Mouse (Mus musculus): Measurements from ENCODE around the gene Glyctk.

The Glyctk gene

DNA sequence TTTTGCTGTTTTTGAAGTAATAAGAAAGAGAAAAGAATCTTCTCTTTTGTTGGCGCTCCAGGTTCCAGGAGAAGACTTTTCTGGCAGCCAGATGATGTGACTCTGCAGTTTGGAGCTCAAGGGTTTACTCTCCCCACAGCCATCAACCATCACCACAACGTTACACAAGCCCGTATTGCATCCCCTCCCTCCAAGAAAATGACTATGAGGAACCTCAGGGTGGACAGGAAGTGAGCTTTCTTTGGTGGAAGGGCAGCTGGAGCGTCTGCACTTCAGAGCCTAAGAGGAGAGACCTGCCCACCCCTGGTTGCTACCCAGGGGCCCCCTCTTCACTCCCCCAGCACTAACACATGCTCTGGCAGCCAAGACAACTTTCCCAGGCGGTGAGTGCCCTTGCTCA lies 10.7 kb downstream of the Glyctk start:
- DNase-seq (ENCODE audit: low spot score) = no peak

DNA sequence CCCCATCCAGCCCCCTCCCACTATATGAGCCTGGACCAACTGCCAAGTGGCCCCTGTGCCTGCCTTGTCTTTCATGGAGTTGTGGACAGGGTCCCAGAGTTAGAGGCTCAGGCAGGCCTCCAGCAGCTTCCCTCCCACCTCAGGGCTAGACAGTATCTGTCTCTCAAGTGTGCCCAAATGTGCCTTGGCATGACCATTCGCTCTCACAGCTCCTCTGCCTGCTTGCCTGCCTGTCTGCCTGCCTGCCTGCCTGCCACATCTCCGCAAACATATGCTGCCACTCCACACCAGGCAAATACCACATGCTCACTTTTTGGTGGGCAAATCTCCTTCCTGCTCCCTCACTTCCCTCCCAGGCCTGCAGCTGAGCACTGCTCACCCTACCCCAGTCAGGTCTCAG lies 12.4 kb downstream of the Glyctk start:
- no peak for DNase-seq (ENCODE audit: low spot score)

DNA sequence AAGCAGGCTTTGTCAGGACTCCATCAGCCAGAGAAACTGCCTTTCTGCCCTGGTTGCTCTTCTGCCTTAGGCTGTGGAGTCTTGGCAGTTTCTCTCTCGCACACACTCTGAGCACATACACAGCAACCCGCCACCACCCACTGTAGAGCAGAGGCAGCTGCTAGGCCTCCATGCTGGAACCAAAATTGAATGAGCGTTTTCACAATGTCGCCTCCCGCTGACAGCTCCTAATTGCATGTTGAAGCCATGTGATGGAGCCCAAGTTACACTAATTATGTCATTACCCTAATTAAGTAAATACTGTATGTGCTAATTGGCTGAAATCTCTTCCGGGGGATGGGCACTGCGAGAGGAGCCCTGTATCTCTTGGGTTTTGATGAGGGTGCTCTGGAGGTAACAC lies 13.8 kb downstream of the Glyctk start:
- no peak for DNase-seq (ENCODE audit: low spot score)

DNA sequence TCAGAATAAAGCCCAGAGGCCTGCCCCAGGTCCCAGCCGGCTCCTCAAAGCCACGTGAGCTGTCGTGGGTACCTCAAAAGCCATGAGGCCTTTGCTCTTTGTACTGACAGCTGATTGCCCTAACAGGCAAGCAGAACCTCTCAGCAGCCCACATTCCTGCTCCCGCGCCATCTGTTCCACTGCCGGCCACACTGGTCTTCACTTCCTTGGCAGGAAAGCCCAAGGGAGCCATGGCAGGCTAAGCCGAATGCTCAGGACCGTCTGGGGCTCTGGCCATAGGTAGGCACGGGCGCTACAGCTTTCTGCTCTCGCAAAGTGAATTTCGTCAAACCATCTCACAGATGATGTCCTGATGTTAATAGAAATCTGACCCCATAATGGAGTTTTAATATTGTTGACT lies 16.0 kb downstream of the Glyctk start:
- no peak for DNase-seq (ENCODE audit: low spot score)

DNA sequence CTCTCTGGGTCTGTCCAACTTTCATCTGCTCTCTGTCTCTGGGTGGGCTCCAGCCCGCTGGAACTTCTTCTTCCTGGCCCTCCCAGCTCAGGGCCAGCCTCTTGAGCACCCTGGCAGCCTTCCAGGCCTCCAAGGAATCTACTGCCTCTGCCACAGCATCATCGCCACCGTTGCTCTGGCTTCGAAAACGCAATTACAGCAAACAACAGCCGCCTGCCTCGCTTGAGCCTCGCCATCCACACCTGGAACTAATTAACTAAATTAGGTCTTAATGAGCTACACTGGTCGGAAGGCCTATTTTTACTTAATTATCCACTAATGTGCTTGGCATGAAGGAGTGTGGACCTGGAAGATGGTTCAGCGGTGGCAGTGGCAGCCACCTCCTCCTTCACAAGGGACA lies 18.2 kb downstream of the Glyctk start:
- DNase-seq (ENCODE audit: low spot score) = no peak

DNA sequence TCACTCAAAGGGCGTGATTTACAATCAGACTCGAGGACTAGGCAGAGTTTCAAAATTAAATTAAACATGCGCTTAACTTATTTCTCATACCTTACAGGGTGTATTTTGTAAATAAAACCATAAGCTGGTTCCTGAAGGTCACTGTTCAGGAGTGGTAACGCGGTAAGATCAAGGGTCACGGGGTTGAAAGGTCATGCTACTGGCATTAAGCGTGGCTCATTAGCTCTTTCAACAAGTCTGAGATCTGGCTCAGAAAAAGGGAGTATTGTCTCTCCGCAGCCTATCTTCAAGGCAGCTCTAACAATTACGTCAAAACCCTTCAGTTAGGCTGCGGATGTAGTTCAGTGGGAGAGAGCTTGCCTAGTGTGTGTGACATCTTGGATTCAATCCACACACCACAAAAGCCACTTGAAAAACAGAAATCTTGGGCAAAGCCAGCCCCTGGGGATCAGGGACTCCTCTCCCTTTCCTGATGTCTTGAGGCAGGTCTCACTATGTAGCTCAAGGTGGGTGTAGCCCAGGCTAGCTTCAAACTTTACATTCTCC lies 20.2 kb downstream of the Glyctk start:
- no peak for DNase-seq (ENCODE audit: low spot score)

DNA sequence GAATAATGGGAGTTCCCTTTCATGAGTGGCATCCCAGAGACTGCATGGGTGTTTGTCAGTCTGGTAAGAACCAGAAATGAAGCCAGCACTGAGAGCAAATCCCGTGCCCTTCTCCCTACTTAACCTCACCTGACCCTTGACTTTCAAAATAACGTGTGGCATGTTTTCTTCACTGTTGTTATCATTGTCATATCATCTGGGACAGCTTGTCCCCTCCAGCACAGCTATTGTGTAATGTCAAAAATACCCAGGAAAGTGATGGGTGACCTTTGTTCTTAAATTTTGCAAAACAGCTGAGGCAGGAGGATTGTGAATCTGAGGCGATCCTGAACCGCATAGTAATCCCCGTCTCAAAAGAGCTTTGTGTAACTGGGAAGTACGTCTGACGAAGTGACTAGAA lies 27.7 kb downstream of the Glyctk start:
- DNase-seq (ENCODE audit: low spot score) = no peak

DNA sequence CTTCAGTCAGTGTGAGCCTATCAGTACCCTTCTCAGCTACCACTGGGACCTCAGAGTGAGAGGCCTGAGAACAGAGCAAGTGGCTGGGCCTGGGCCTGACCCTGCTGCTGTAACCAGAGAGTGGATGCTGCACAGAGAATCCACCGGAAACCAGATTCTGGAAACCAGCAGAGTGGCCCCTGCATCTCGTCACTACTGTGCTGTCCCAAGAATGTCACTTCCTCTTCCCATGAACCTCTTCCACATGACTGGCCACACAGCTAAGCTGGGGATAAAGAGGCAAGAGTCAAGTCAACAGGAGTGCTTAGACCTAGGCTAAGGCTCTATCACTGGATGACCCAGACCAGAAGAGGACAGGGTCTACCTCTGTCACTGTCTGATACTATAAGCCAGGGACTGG lies 28.9 kb downstream of the Glyctk start:
- DNase-seq (ENCODE audit: low spot score) = no peak

DNA sequence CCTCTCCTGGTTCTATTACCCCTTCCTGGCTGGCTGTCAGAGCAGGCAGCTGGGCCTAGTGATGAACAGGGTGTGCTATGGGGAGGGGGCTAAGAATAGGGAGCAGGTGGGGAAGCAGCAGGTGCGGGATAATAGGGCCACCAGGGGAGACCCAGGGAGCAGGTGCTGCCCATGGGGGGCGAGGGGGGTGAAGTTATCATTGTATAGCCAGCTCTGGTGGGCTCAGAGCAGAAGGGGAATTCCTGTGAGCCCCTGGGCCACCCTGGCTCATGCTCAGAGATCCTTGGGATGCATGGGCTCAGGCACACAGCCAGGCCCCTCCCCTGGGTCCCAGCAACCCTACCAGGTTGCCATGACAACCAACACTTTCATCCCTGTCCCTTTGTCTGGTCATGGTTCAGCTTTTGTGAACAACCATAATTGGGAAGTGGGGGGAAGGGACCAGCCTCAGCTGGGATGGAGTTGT lies 31.1 kb downstream of the Glyctk start:
- no peak for DNase-seq (ENCODE audit: low spot score)

DNA sequence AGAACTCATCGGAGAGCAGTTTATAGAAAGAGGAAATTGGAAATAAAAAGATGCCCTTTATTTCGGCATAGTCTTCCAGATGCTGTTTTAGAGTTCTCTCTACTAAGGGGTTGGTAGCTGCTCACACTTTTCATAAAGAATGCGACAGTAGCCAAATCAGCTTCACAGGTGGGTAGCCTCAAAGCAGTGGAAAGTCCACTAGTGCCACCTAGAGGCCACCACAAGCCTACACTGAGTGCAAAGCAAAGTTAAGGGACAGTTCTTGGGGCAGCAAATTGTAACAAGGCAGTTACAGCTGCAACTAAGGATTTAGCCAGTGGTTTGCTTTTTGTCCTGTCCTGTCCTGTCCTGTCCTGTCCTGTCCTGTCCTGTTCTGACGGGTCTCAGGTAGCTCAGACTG lies 34.3 kb downstream of the Glyctk start:
- DNase-seq (ENCODE audit: low spot score) = no peak

DNA sequence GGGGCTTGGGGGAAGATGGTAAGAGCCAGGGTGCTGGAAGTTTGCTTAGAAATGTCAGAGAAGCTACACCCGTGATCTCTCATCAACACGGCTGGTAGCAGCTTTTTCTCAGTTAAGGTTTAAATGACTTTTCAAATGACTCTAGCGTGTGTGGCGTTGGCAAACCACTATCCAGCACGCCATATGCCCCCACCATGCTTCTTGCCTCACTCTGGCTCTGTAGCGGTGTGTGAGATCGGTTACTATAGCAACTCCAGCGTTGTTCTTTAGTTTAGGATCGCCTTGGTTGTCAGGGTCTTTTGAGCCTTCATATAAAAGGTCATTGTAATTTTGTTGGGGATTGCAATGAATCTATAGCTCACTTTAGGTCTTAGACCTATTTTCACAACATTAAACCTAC lies 38.9 kb downstream of the Glyctk start:
- DNase-seq (ENCODE audit: low spot score) = no peak

DNA sequence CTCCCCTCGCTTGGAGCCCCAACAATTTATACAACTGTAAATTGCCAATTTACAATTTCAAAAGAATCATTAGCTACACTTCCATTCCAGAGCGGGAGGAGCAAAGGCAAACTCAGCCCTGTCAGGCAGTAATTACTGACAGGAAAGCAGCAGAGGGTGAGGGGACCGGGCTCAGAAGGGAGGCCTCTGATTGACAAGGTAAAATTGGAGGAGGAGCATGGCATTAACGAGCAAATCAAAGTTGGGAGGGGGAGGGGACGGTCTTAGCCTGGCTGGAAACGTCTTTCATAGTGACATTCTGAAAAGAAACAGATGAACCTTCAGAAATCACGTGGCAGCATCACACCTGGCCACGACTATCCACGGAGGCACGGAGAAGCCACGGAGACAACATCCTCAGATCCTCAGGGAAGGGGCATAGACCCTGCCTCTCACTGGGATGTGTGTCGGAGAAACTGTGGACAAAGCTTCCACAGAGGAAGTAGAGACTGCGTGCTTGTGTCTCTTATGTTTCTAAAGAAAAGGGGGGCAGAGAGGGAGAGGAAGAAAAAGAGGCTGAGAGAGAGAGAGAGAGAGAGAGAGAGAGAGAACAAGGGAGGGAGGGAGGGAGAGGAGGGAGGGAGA lies 42.0 kb downstream of the Glyctk start:
- no peak for DNase-seq (ENCODE audit: low spot score)

DNA sequence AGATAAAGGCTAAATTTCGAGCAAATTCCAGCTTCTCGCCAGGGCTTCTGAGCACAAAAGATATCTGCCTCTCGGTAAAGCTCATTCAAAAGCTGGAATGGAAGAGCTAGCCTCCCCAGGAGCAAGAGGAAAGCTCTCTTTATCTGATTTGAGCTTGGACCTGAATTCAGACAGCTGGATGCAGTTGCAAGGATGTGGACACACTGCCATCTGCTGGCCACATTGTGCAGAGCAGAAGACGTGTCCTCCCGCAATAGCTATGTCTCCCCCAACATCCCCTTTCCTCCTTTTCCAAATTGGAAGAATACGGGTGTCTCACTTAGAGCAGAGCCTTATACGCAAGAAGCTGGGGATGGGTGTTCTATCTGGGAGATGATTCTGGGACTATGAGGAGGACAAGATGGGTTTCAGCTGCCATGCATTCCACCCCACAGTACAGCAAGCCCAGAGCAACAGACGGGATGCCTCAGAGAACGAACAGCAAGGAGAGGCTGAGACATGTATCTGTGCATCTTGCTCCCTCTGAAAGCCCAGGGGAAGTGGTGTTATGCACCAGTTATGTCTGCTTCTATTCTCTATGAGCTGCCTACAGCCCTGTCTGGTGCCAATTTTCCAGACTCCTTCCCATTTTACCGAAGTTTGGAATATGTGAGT lies 45.0 kb downstream of the Glyctk start:
- DNase-seq (ENCODE audit: low spot score) = peak; percentile 53

DNA sequence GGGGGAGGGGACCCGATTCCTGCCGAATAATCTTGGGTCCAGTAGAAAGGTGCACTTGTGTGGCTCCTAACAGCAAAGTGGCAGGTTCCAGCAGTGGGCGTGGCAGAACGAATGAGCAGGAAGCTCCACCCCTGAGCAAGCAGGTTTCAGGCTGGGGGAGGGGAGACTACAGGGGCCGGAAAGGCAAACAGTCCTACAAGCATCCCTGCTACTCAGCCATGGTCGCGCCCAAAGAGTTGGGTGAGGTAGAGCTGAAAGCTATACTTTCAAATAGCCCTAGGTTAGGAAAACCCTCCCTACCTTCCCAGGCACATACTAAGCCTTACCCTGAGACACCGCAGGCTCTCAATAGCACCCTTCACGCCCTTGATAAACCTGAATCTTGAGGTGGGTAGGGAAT lies 51.7 kb downstream of the Glyctk start:
- DNase-seq (ENCODE audit: low spot score) = no peak

DNA sequence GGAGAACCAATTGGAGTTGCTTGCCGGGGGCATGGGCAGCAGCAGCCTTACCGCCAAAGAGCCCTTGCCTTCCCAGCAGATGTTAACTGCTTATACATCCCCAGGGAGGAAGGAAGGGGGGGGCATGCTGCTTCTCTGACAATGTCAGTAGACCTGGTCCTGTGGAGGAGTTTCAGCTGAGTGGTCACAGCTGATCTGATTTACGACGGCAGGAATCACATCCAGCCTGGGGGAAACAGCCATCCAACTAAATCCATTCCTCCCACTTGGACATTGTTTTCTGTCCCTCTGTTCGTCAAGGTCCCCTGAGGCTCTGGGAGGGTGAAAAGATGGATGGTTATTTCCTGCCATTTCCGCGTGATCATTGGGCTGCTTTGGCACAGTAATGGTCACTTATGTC lies 53.5 kb downstream of the Glyctk start:
- DNase-seq (ENCODE audit: low spot score) = no peak

Data from ovary, postnatal 10 days (tissue).